Mouse (Mus musculus) G1E (cell line): ENCODE measurements around the gene Mindy1.

Experiments used
- CTCF ChIP-seq: IDR thresholded peaks from 2 replicates; pipeline ENCODE4 v1.5.1; 2012; ENCODE audit warnings: low read depth, low read length, inconsistent platforms, mixed read lengths
- GATA1 ChIP-seq: IDR thresholded peaks from 2 replicates; pipeline ENCODE4 v1.6.1; 2012; ENCODE audit warnings: borderline replicate concordance, low read length, inconsistent platforms, mixed read lengths
- POLR2AphosphoS5 ChIP-seq: IDR thresholded peaks from 2 replicates; pipeline ENCODE4 v1.6.1; 2012; ENCODE audit warnings: low read depth, low read length, inconsistent platforms; ENCODE audit not compliant: insufficient replicate concordance
- TAL1 ChIP-seq: conservative IDR thresholded peaks from 2 replicates; pipeline ENCODE4 v1.6.1; 2012; ENCODE audit warnings: low read depth, low read length, inconsistent platforms, mixed read lengths

- TF ChIP-seq CTCF (no peak), TAL1 (no peak), POLR2AphosphoS5 (no peak), GATA1 (no peak)
These were observed 4.9 kb downstream of the Mindy1 start for GRCm38 (mm10) chr3:95286011-95286410.
